Mouse (Mus musculus) heart, adult 9 months (tissue): ENCODE data around the gene Eef2k.
"Not testable (repeated sequence)": the region's sequence is repeated elsewhere in the genome, so short reads cannot be mapped to it uniquely, and the experiment has no call there.

Experiments
- DNase-seq, 2 experiments: peaks; one replicate each; pipeline ENCODE4 v3.0.0; 2022; ENCODE audit warnings: low spot score in 2 of 2

Eef2k gene

DNA sequence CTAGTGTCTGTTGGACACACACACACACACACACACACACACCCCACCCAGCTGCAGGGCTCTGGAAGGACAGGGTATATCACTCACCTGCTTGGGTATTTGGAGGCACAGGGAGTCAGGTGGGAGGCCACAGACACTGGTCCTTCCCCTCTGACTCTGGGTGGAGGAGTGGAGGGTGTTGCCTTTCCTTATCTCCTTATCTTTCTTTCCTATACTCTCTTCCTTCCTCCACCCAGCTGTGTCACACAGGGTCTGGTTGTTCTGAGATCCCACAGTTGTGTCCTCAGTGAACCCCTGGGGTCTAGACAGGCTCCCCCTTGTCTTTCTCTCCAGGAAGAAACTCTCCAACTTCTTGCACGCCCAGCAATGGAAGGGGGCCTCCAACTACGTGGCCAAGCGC, 37.3 kb downstream of the Eef2k start:
- no peak for DNase-seq

GRCm38 (mm10) chr7:120880770-120881169, 38.1 kb downstream of the Eef2k start:
- no peak for DNase-seq

GRCm38 (mm10) chr7:120881451-120881850, 38.8 kb downstream of the Eef2k start:
- no peak for DNase-seq

- DNase-seq: no peak
Observed at GRCm38 (mm10) chr7:120882674-120883073, 40.0 kb downstream of the Eef2k start.

DNA sequence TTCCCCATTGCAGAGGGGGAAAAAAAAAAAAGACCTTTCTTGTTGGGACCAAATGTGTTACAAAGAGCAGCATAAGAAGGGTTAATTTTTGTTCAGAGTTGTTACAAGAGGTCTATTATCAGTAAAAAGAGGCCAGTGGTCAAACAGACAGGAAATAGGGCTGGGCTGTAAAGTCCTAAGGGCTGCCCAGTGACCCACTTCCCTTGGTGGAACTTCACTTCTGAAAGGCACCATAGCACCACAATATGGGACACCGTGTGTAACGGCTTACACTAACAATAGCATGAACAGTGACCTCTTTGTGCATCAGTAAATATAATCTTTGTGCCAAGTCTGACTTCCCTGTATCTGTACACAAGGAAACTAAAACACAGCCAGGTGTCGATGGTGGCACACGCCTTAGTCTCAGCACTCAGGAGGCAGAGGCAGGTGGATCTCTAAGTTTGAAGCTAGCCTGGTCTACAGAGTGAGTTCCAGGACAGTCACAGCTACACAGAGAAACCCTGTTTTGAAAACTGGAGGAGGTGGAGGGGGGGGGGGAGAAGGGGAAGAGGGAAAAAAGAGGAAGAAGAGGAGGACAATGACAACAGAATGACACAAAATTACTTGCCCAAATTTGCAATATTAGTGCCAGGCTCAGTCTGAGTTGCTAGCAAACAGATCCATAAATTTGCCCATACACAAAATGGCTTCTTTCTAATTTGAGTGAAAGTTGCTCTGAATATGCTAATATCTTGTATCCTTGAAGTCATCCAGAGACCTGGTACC, 41.1 kb downstream of the Eef2k start:
- no peak for DNase-seq

- no peak for DNase-seq
Observed at GRCm38 (mm10) chr7:120884746-120885145, 42.1 kb downstream of the Eef2k start.

DNA sequence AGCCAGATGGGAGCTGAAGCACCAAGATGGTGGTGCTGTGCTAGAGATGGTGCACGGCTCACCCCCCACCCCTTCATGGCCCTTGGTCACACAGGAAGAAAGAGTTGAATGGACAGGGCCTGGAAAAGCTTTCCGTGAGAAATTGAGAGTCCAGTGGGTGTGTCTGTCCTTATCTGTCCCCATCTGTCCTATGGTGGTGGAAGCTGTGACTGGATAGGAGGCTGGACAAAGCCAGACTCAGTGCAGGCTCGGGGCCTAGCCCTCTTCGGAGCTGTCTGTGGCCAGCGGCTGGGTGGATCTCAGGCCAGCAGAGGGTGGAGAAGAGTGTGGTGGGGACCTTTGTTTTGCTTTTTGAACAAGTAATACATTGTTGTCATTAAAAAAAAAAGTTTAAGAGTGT, 50.5 kb downstream of the Eef2k start:
- DNase-seq: no peak

- no peak for DNase-seq
Observed at GRCm38 (mm10) chr7:120897054-120897453, 54.4 kb downstream of the Eef2k start.

DNA sequence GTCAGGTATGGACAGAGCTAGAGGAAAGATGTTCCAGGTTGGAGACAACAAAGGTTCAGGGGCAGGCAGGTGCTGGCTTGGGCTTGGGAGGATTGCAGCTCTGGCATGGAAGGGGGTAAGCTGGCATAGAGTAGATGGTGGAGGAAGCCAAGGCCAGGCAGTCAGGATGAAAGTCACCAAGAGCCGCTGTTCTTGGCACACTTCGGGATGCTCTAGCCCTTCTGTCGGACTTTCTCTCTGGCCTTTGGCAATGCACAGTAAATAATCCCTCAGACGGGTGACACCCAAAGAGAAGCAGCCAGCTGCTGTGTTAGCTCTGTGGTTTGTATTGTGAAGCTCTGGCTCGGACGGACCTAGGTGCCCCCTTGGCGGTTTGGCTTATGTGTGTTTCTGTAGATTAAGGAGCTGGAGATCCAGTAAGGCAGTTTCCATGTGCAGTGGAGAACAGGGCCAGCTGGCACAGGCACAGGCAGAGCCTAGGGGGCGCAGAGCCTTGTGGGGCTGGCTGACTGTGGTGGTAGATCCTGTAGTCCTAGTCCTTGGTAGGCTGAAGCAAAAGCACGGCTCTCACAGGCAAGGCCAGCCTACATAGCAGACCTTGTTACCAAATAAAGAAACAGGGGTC, 55.2 kb downstream of the Eef2k start:
- DNase-seq: no peak

DNA sequence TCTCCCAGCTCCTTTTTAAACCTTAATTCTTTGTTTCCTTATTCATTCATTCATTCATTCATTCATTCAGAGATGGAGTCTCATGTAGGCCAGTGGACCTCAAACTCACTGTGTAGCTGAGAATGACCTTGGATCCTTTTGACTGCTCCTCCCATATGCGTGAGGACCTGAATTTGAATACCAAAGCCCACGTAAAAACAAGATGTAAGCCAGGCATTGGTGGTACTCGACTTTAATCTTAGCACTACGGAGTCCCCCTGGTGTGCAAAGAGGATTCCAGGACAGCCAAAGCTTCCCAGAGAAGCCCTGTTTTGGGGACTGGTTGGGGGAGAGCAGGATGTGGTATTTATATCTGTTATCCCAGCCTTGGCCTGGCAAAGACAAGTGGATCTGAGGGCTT, 57.6 kb downstream of the Eef2k start:
- no peak for DNase-seq

GRCm38 (mm10) chr7:120901701-120902100, 59.1 kb downstream of the Eef2k start:
- DNase-seq: no peak

- no peak for DNase-seq
Observed at GRCm38 (mm10) chr7:120902931-120903330, 60.3 kb downstream of the Eef2k start.

DNA sequence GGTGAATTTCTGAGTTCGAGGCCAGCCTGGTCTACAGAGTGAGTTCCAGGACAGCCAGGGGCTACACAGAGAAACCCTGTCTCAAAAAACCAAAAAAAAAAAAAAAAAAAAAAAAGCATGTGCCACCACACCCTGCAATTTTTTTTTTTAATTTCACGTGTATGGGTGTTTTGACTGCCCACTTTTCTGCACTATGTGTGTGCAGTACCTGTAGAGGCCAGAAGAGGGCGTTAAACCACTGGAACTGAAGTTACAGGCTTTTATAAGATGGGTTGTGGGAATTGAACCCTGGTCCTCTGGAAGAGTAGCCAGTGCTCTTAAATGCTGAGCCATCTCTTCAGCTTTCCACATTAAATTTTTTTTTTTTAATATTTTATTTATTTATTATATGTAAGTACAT, 67.5 kb downstream of the Eef2k start:
- DNase-seq: not testable (repeated sequence)

DNA sequence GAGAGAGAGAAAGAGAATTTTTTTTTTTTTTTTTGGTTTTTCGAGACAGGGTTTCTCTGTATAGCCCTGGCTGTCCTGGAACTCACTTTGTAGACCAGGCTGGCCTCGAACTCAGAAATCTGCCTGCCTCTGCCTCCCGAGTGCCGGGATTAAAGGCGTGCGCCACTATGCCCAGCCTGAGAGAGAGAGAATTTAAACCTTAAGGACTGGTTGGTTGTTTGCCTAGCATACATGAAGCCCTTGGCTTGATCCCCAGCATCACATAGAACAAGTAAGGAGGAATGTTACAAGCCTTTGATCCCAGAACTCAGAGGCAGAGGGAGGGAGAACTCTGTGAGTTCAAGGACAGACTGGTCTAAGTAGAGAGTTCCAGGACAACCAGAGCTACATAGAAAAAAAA, 68.6 kb downstream of the Eef2k start:
- DNase-seq: not testable (repeated sequence)

- no peak for DNase-seq
Observed at GRCm38 (mm10) chr7:120913332-120913731, 70.7 kb downstream of the Eef2k start.

DNA sequence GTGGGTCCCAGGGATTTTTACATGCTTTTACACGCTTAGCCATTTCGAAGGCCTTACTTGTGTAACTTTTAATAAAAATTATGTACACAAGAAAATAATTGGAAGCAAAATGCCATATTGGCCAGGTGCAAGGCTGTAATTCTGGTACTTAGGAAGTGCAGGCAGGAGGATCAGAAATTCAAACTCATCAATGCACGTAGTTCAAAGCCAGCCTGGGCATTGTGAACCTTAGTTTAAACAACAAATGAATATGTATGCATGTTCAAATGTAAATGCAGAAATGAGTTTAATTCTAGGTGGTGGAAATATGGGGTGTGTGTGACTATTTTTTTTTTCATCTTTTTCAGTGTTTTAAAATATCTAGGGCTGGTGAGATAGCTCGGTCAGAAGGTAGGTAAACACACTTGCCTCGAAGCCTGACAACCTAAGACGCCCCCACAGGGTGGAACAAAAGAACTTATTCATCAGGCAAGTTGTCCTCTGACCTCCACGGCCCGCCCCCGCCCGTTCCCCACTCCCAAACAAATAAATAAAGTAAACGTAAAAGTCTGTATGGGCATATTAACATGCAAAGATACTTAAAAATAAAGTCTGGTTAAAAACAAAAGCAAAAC, 73.7 kb downstream of the Eef2k start:
- no peak for DNase-seq

DNA sequence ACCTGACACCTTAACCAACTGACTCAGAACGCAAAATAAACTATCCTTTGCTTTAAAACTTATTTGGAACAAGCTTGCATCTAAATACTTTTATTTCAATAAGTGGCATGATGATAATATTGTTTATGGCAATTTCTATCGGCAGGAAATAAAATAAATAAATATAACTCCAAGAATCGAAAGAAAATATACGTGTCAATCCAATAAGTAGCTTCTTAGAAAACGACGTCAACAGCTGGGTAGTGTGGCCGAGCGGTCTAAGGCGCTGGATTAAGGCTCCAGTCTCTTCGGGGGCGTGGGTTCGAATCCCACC, 74.6 kb downstream of the Eef2k start:
- DNase-seq: no peak

GRCm38 (mm10) chr7:120917592-120918461, 75.2 kb downstream of the Eef2k start, which contains the start of gene Polr3e:
Gene Polr3e (plus strand): TSS chr7:120917744.
- DNase-seq: peak; percentile 96 to 100

GRCm38 (mm10) chr7:120918526-120918962, 75.9 kb downstream of the Eef2k start:
- peak; percentile 71 to 87 for DNase-seq

GRCm38 (mm10) chr7:120933110-120933509, 90.5 kb downstream of the Eef2k start:
- DNase-seq: no peak

- no peak for DNase-seq
Observed at GRCm38 (mm10) chr7:120933680-120934195, 91.1 kb downstream of the Eef2k start.

DNA sequence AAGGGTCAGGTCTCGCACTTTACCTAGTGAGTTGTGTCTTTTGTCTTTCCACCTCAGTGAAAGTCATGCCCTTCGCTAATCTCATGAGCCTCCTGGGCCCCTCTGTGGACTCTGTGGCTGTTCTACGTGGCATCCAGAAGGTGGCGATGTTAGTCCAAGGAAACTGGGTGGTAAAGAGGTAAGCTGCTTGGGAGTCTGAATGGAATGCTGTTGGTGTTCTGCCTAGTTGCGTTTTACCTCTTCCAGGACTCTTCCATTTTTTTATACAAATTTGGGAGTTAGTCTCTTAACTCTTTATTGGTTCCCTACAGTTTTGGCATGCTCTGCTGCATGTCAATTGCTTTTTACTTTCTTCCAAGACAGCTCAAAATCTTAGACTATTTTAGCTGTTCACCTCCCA, 92.1 kb downstream of the Eef2k start:
- DNase-seq: peak; percentile 51
